9 mouse cellular contexts compared by ENCODE assay signal in the genomic region with DNA sequence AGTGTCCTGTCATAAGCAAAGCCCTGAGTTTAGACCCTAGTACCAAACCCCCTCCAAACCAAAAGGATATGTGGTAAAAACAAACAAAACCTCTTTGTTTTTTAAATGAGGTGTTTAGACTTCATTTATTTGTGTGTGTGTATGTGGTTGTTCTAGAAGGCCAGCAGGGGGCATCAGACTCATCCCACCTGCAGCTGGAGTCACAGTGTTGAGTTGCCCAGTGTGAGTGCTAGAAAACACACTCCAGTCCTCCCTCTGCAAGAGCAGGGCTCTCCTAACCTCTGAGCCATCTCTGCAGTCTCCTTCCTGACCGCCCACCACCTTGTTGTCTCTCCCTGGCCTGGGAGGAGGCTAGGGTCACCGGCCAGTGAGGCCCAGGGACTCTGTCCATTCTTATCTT. TPM values are rescaled to one million over a fixed set of nuclear protein-coding genes. Genes with fewer than 3 reads are reported as not detected.
A peak's percentile ranks its signal among the peaks of the same experiment; 100 is the strongest.
DNase-seq lines count a peak whose midpoint lies in the region; ATAC-seq and TF ChIP-seq lines count a peak whose summit lies in the region.
"Had no signal": no experiment of that assay in that cellular context is flagged by ENCODE, and none has a peak within 500 bp of the region (broad histone marks: within the 10 kb centered on the region; RNA-seq: fewer than 3 reads in every experiment).

No protein-coding gene starts in this region.

- no peaks in the 10 kb centered on the region for H3K4me1 ChIP-seq in kidney, adult 2 months (ENCODE audit: control insufficient read depth, insufficient read depth, low read length)
- no peaks in the 10 kb centered on the region for H3K4me1 ChIP-seq in kidney, embryonic 16.5 days (ENCODE audit: insufficient read depth, low read length)
- no peaks in the 10 kb centered on the region for H3K4me1 ChIP-seq in neural tube, embryonic 15.5 days
- H3K4me1 ChIP-seq: stomach, embryonic 15.5 days had no signal

- no peak overlapping the region for H3K27ac ChIP-seq in kidney, adult 2 months (ENCODE audit: insufficient read depth, low read depth, low read length)
- no peak overlapping the region for H3K27ac ChIP-seq in kidney, embryonic 16.5 days (ENCODE audit: low read length)
- H3K27ac ChIP-seq in neural tube, embryonic 15.5 days (replicated peaks) = no peak overlapping the region
- H3K27ac ChIP-seq: stomach, embryonic 15.5 days had no signal

- intact Hi-C loops in heart, postnatal 14 days (cut with DNase I) = loop anchor here (2.0 kb wide), 1 partner anchor 50 kb away; no protein-coding TSS in a partner anchor

- TF ChIP-seq POLR2A in kidney, adult 2 months (IDR thresholded peaks at IDR 0.05; ENCODE audit: low read depth, low read length) = no peak

- no peak for ATAC-seq in kidney, embryonic 16.5 days (ENCODE audit: low FRiP score, low TSS enrichment)
- ATAC-seq in neural tube, embryonic 15.5 days (ENCODE audit: low FRiP score) = no peak

- TF ChIP-seq CTCF in kidney, adult 2 months (conservative IDR thresholded peaks at IDR 0.05; ENCODE audit: insufficient read depth, insufficient read length, low read depth, low read length) = peak; percentile 65

- H3K9ac ChIP-seq in kidney, embryonic 16.5 days (replicated peaks; ENCODE audit: low read length) = no peak overlapping the region
- no peak overlapping the region for H3K9ac ChIP-seq in neural tube, embryonic 15.5 days (replicated peaks)
- H3K9ac ChIP-seq: stomach, embryonic 15.5 days had no signal

- no peak overlapping the region for H3K4me2 ChIP-seq in kidney, embryonic 16.5 days (replicated peaks; ENCODE audit: low read depth, low read length)
- H3K4me2 ChIP-seq in neural tube, embryonic 15.5 days = no peak overlapping the region
- H3K4me2 ChIP-seq: stomach, embryonic 15.5 days had no signal

- H3K4me3 ChIP-seq in kidney, adult 2 months (ENCODE audit: insufficient read depth, low read depth, low read length) = no peak overlapping the region
- no peak overlapping the region for H3K4me3 ChIP-seq in kidney, embryonic 16.5 days (ENCODE audit: low read length)
- H3K4me3 ChIP-seq in neural tube, embryonic 15.5 days (replicated peaks) = no peak overlapping the region
- H3K4me3 ChIP-seq: stomach, embryonic 15.5 days had no signal

- WGBS in kidney, adult 2 months = 86% methylated on average over 2 of the region's 2 CpGs
- 73% methylated on average over 2 of the region's 2 CpGs for WGBS in kidney, embryonic 16.5 days
- WGBS in neural tube, embryonic 15.5 days = 89% methylated on average over 2 of the region's 2 CpGs

- no peaks in the 10 kb centered on the region for H3K36me3 ChIP-seq in kidney, adult 2 months (ENCODE audit: control insufficient read depth, insufficient read depth, low read length)
- peaks cover 33% of the 10 kb centered on the region for H3K36me3 ChIP-seq in kidney, embryonic 16.5 days (ENCODE audit: insufficient read depth, low read length)
- peaks cover 32% of the 10 kb centered on the region for H3K36me3 ChIP-seq in neural tube, embryonic 15.5 days

- DNase-seq in kidney, adult 2 months = peak; percentile 45
- peak; percentile 61 for DNase-seq in MEL-GATA-1-ER (ENCODE audit: extremely low read depth, low read depth)
- peak; percentile 35 for DNase-seq in kidney, postnatal 10 days
- peak; percentile 50 for DNase-seq in retina, postnatal 1 day
- no peak for DNase-seq in urinary bladder, postnatal 10 days (ENCODE audit: low spot score)
- no peak for DNase-seq in heart, postnatal 14 days

- no peaks in the 10 kb centered on the region for H3K9me3 ChIP-seq in kidney, embryonic 16.5 days (ENCODE audit: low read length)
- no peaks in the 10 kb centered on the region for H3K9me3 ChIP-seq in neural tube, embryonic 15.5 days (replicated peaks)
- H3K9me3 ChIP-seq: stomach, embryonic 15.5 days had no signal

- no peaks in the 10 kb centered on the region for H3K27me3 ChIP-seq in kidney, adult 2 months (replicated peaks; ENCODE audit: control insufficient read depth, insufficient read depth, low read length)
- peaks cover 7% of the 10 kb centered on the region; the same call in 1 of the 2 replicates for H3K27me3 ChIP-seq in kidney, embryonic 16.5 days (ENCODE audit: insufficient read depth, low read length)
- H3K27me3 ChIP-seq in neural tube, embryonic 15.5 days (replicated peaks) = peaks cover 13% of the 10 kb centered on the region

RNA-seq across cellular contexts. Expression of gene Kcnh3, which starts 9.7 kb away (rescaled TPM):
- polyA plus RNA-seq in kidney, adult 2 months (2012; rRNA removed) = 0.38 and 0.42 TPM in 2 replicates
- polyA plus RNA-seq in kidney, embryonic 16.5 days (2015; fragmentation: Nextera tagmentation; extraction: Ambion mirVana) = 0.56 and 0.77 TPM in 2 replicates
- polyA plus RNA-seq in neural tube, embryonic 15.5 days (2015; fragmentation: Nextera tagmentation; extraction: Ambion mirVana) = 0.46 and 1.6 TPM in 2 replicates
- total RNA-seq in heart, postnatal 14 days (2021) = under 1 TPM; 0.36 to 0.68 TPM

RNA-seq across cellular contexts. Expression of gene Mcrs1, which starts 36.8 kb away (rescaled TPM):
- polyA plus RNA-seq in kidney, adult 2 months (2012; rRNA removed) = 70.6 and 81.3 TPM in 2 replicates
- 177 and 181 TPM in 2 replicates for polyA plus RNA-seq in kidney, embryonic 16.5 days (2015; fragmentation: Nextera tagmentation; extraction: Ambion mirVana)
- polyA plus RNA-seq in neural tube, embryonic 15.5 days (2015; fragmentation: Nextera tagmentation; extraction: Ambion mirVana) = 185 and 190 TPM in 2 replicates
- 10 to 100 TPM; 57.5 to 61.6 TPM for total RNA-seq in heart, postnatal 14 days (2021)

Comparison
In these comparisons a context has a peak if more than half of its experiments do, and no peak if none do; other contexts are left out.
1. DNase-seq: peak in kidney, adult 2 months (single experiment), MEL-GATA-1-ER (single experiment), kidney, postnatal 10 days (single experiment) and retina, postnatal 1 day (single experiment); none in urinary bladder, postnatal 10 days (single experiment) and heart, postnatal 14 days (0 of 2).